Mouse (Mus musculus) CH12.LX (cell line): ENCODE results near the gene 4930442H23Rik. TPM values are rescaled to one million over a fixed set of nuclear protein-coding genes. Genes with fewer than 3 reads are reported as not detected.
"Not testable (repeated sequence)": the region's sequence is repeated elsewhere in the genome, so short reads cannot be mapped to it uniquely, and the experiment has no call there.

Experiments used
- DNase-seq: peaks from one replicate; pipeline ENCODE4 v3.0.0-alpha.2; 2013; ENCODE audit errors: extremely low read depth
- H3K27ac ChIP-seq: 2 replicates; pipeline ENCODE4 v1.5.1; 2012; ENCODE audit warnings: low read depth, mild to moderate bottlenecking, control low read depth, moderate library complexity; ENCODE audit not compliant: insufficient read depth
- H3K27me3 ChIP-seq: replicated peaks from 2 replicates; pipeline ENCODE3; 2012; ENCODE audit warnings: inconsistent platforms
- H3K36me3 ChIP-seq, 2 experiments: replicated peaks in 1 of 2; 2 replicates each; pipeline versions ENCODE3 to v1.6.1; 2012; ENCODE audit warnings: inconsistent platforms in 1 of 2, low read length in 1 of 2, mild to moderate bottlenecking in 1 of 2, mixed read lengths in 1 of 2, moderate library complexity in 1 of 2; ENCODE audit not compliant: control insufficient read depth in 1 of 2, insufficient read depth in 1 of 2
- H3K4me1 ChIP-seq, 2 experiments: 2 replicates each; pipeline ENCODE4 v1.6.1; 2012; ENCODE audit warnings: inconsistent platforms in 1 of 2, moderate library complexity in 1 of 2; ENCODE audit not compliant: insufficient read depth in 2 of 2, control insufficient read depth in 1 of 2
- H3K4me2 ChIP-seq: 2 replicates; pipeline ENCODE4 v1.6.1; 2012; ENCODE audit warnings: low read depth, mild to moderate bottlenecking, control low read depth; ENCODE audit not compliant: poor library complexity, insufficient read depth, severe bottlenecking
- H3K4me3 ChIP-seq, 3 experiments: fragments of 150-350 bp in 1 of 3; sonication (generic) in 1 of 3; replicated peaks in 1 of 3; 2 replicates each; pipeline versions ENCODE3 to v1.5.1; 2011 to 2012; ENCODE audit warnings: low read depth in 2 of 3, low read length in 2 of 3, mild to moderate bottlenecking in 2 of 3, moderate library complexity in 2 of 3, control low read depth in 1 of 3, improper control_type of control experiment in 1 of 3, inconsistent platforms in 1 of 3, mixed read lengths in 1 of 3; ENCODE audit not compliant: poor library complexity in 1 of 3
- H3K79me2 ChIP-seq: replicated peaks from 2 replicates; pipeline ENCODE4 v1.6.1; 2012; ENCODE audit warnings: mild to moderate bottlenecking, moderate library complexity; ENCODE audit not compliant: control insufficient read depth, poor library complexity, insufficient read depth, severe bottlenecking; ENCODE audit errors: extremely low read depth
- H3K9ac ChIP-seq: 2 replicates; pipeline ENCODE4 v1.6.1; 2012; ENCODE audit warnings: low read depth, mild to moderate bottlenecking, control low read depth, moderate library complexity; ENCODE audit not compliant: insufficient read depth
- H3K9me3 ChIP-seq: replicated peaks from 2 replicates; pipeline ENCODE3; 2012; ENCODE audit warnings: low read length, inconsistent platforms, mixed read lengths
- CHD1 ChIP-seq: IDR thresholded peaks from 2 replicates; pipeline ENCODE4 v1.6.1; 2012; ENCODE audit warnings: low read depth, low read length, improper control_type of control experiment, inconsistent platforms
- CHD2 ChIP-seq: IDR thresholded peaks from 2 replicates; pipeline ENCODE4 v1.6.1; 2011; ENCODE audit warnings: low read length, improper control_type of control experiment
- EP300 ChIP-seq: IDR thresholded peaks from 2 replicates; pipeline ENCODE4 v1.6.1; 2011; ENCODE audit warnings: low read length, improper control_type of control experiment
- ETS1 ChIP-seq: conservative IDR thresholded peaks from 2 replicates; pipeline ENCODE4 v1.6.1; 2012; ENCODE audit warnings: low read depth, mild to moderate bottlenecking, inconsistent platforms, low read length, improper control_type of control experiment, moderate library complexity
- KAT2A ChIP-seq: IDR thresholded peaks from 2 replicates; pipeline ENCODE4 v1.6.1; 2012; ENCODE audit warnings: low read length, improper control_type of control experiment, inconsistent platforms; ENCODE audit not compliant: insufficient replicate concordance
- MAFK ChIP-seq: IDR thresholded peaks from 2 replicates; pipeline ENCODE4 v1.6.1; 2011; ENCODE audit warnings: low read length, improper control_type of control experiment; ENCODE audit not compliant: insufficient replicate concordance
- MAX ChIP-seq: IDR thresholded peaks from 2 replicates; pipeline ENCODE4 v1.6.1; 2011; ENCODE audit warnings: low read length, improper control_type of control experiment
- MAZ ChIP-seq: IDR thresholded peaks from 2 replicates; pipeline ENCODE4 v1.6.1; 2012; ENCODE audit warnings: low read depth, mild to moderate bottlenecking, inconsistent platforms, low read length, improper control_type of control experiment, moderate library complexity
- MEF2A ChIP-seq: IDR thresholded peaks from 2 replicates; pipeline ENCODE4 v1.6.1; 2014; ENCODE audit warnings: low read depth, mild to moderate bottlenecking, inconsistent platforms, low read length, improper control_type of control experiment, borderline replicate concordance
- MXI1 ChIP-seq: IDR thresholded peaks from 2 replicates; pipeline ENCODE4 v1.6.1; 2011; ENCODE audit warnings: mild to moderate bottlenecking, low read depth, low read length, improper control_type of control experiment
- NELFE ChIP-seq: IDR thresholded peaks from 2 replicates; pipeline ENCODE4 v1.6.1; 2011; ENCODE audit warnings: low read depth, low read length, improper control_type of control experiment
- PAX5 ChIP-seq: IDR thresholded peaks from 2 replicates; pipeline ENCODE4 v1.6.1; 2012; ENCODE audit warnings: low read length, inconsistent platforms, mixed read lengths
- POLR2AphosphoS2 ChIP-seq: IDR thresholded peaks from 2 replicates; pipeline ENCODE4 v1.6.1; 2011; ENCODE audit warnings: low read depth, low read length, improper control_type of control experiment
- RAD21 ChIP-seq: IDR thresholded peaks from 2 replicates; pipeline ENCODE4 v1.6.1; 2011; ENCODE audit warnings: low read depth, mild to moderate bottlenecking, low read length, improper control_type of control experiment, moderate library complexity
- RCOR1 ChIP-seq: conservative IDR thresholded peaks from 2 replicates; pipeline ENCODE4 v1.6.1; 2012; ENCODE audit warnings: low read depth, mild to moderate bottlenecking, inconsistent platforms, low read length, improper control_type of control experiment
- ZC3H11A ChIP-seq: IDR thresholded peaks from 2 replicates; pipeline ENCODE4 v1.6.1; 2012; ENCODE audit warnings: low read depth, mild to moderate bottlenecking, inconsistent platforms, low read length, improper control_type of control experiment
- dilution Hi-C: fragments of 300-500 bp; cut with MboI; formaldehyde crosslinking; loops from 2 replicates; pipeline ENCODE4 v1.14.3; 2020; ENCODE audit warnings: low sequenced_read_pairs; ENCODE audit not compliant: extremely low pct_unique_long_range_greater_than_20kb, extremely low pct_ligation_motif_present
- in situ Hi-C: fragments of 300-500 bp; cut with MboI; formaldehyde crosslinking; loops from 3 replicates; pipeline ENCODE4 v1.14.3; 2019; ENCODE audit warnings: low sequenced_read_pairs, low pct_ligation_motif_present, low pct_unique_long_range_greater_than_20kb, mixed read lengths
- polyA plus RNA-seq: library from polyadenylated mRNA; unstranded; fragments of >175 nt; gene quantifications from 2 replicates; pipeline ENCODE4 v1.2.1, GENCODE M21; 2012; ENCODE audit warnings: low read depth; ENCODE audit not compliant: insufficient read length
- total RNA-seq, 2 experiments: library from RNA; depleted of rRNA; stranded (reverse); fragments of 300-350 nt in 1 of 2; fragments of >200 nt in 1 of 2; gene quantifications; 2 replicates each; pipeline ENCODE4 v1.2.3; 2012 to 2014

4930442H23Rik gene
- total and polyA plus RNA-seq, 3 experiments, result 0.27 TPM; not detected in 2

DNA sequence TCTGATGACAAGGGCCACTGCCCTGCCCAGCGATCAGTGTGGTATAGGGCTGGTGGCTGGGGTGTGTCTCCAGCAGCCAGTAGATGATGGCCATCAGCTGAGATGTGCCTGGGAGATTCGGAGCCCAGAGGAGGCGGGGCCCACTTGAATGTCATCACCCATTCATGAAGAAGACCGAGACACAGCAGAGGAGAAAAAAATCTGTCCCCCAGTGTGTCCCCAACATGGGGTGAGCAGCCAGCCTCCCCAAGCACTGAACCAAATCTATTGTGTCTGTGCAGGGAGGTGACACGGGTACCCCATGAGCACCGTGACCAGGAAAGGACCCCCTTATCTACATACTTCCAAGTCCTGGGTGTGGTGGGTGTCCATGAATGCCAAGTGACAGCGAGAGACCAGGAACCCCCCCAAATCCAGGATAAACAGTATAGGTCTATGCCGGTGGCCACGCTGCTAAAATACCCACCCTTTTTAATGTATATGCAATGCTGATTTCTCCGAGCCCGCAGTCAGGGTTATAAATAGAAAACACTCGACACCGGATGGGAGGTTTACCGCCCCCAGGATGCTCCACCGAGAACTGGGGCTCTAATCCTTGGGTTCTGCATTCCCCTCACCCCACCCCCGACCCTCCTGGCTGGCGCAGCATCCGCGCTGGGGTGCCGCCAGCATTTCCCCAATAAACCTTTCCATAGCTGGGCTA is 46.2 kb upstream of the 4930442H23Rik start:
- H3K4me1 ChIP-seq, result peaks cover 14 to 17% of the 10 kb centered on the region in 2 experiments
- H3K27ac ChIP-seq, result no peak overlapping the region
- dilution Hi-C loops (no loop called here), in situ Hi-C loops (no loop called here)
- H3K27me3 ChIP-seq, result peaks cover 16% of the 10 kb centered on the region
- H3K4me3 ChIP-seq, result no peak overlapping the region
- H3K9ac ChIP-seq, result no peak overlapping the region
- no peaks in the 10 kb centered on the region for H3K79me2 ChIP-seq
- no peaks in the 10 kb centered on the region for H3K9me3 ChIP-seq
- no peak overlapping the region for H3K4me2 ChIP-seq
- no peak for TF ChIP-seq MAX
- no peak for TF ChIP-seq POLR2AphosphoS2
- no peak for TF ChIP-seq ZC3H11A
- TF ChIP-seq MAZ, result no peak
- TF ChIP-seq MAFK, result no peak
- TF ChIP-seq EP300, result no peak
- no peak for TF ChIP-seq KAT2A
- no peak for TF ChIP-seq CHD1
- no peak for TF ChIP-seq RCOR1
- no peak for TF ChIP-seq MEF2A
- TF ChIP-seq CHD2, result no peak
- TF ChIP-seq NELFE, result no peak
- TF ChIP-seq PAX5, result no peak
- no peak for TF ChIP-seq MXI1
- no peak for TF ChIP-seq ETS1
- no peak for TF ChIP-seq RAD21
- peaks cover 0 to 9% of the 10 kb centered on the region in 2 experiments for H3K36me3 ChIP-seq
- no peak for DNase-seq

DNA sequence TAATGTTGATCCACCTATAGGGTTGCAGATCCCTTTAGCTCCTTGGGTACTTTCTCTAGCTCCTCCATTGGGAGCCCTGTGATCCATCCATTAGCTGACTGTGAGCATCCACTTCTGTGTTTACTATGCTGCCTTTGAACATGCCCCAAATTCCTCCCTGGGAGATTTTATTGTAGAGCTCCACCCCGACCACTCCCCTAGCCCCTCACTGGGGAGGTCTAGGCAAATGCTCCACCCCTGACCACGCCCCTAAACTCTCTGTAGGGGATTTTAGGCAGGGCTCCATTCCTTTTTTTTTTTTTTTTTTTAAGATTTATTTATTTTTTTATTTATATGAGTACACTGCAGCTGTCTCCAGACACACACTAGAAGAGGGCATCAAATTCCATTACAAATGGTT is 40.1 kb upstream of the 4930442H23Rik start:
- peaks cover 0 to 11% of the 10 kb centered on the region in 2 experiments; a peak in 2 of 4 replicates for H3K4me1 ChIP-seq
- dilution Hi-C loops, DNase-seq, H3K27ac ChIP-seq, in situ Hi-C loops, H3K27me3 ChIP-seq, H3K9ac ChIP-seq, H3K9me3 ChIP-seq, H3K79me2 ChIP-seq, H3K36me3 ChIP-seq, H3K4me2 ChIP-seq, H3K4me3 ChIP-seq: not testable (repeated sequence)
